ENCODE assay signal across 8 mouse cellular contexts in the genomic region with DNA sequence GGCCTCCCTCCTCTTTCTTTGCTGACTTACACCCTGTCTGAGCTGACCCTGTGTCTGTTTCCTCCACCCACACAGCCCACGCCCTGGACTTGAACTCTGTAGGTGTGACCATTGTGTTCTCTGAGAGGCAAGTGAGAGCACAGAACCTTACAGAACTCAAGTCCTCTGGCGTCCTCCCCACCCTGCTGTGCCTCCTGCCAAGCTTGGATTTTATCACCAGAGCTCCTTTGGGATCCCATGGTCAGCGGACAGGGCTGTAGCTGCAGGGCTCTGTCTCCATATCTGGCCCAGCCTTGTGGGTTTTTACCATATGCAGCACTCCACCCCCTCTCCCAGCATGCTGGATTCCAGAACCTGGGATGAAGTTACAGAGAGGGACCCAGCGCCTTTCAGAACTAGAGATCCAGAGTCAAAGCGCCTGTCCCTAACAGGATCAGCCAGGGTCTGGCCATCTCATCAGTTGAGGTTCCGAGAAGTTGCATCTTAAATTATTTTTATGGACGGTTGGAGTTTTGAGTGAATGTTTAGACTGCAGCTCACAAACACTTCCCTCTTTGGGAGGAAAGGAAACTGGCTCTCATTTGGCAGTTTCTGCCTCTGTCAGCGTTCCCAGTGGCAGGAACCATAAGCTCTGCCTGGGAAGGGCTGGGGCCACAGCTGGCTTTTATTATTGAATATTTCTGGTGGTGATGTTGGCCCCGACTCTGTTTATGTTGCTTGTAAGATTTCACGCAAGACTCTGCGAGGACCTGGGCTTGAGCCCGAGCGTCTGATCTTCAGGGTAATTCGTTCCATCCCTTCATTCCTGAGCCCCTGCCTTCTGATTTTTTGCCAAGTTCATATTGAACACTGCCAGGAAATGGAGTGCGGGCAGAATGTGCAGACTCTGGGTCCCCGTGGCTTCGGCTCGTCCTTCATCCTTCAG.
DNase-seq lines count a peak whose midpoint lies in the region; ATAC-seq lines count a peak whose summit lies in the region.

No protein-coding gene starts in this region.

- no peaks in the 10 kb centered on the region for H3K36me3 ChIP-seq in embryonic facial prominence, embryonic 12.5 days
- no peaks in the 10 kb centered on the region for H3K36me3 ChIP-seq in heart, embryonic 11.5 days (ENCODE audit: control insufficient read depth, insufficient read depth, low read length)
- no peaks in the 10 kb centered on the region for H3K36me3 ChIP-seq in stomach, embryonic 14.5 days (ENCODE audit: control insufficient read depth, insufficient read depth, low read length)

- no peak overlapping the region for H3K9ac ChIP-seq in embryonic facial prominence, embryonic 12.5 days
- 0 out of 2 replicates have a peak overlapping the region, but pooled peaks have one; percentile 22 for H3K9ac ChIP-seq in heart, embryonic 11.5 days (ENCODE audit: low read depth, low read length)
- no peak overlapping the region; the same call in 1 of the 2 replicates for H3K9ac ChIP-seq in stomach, embryonic 14.5 days (replicated peaks; ENCODE audit: low read depth, low read length)

- H3K9me3 ChIP-seq in embryonic facial prominence, embryonic 12.5 days, result no peaks in the 10 kb centered on the region
- no peaks in the 10 kb centered on the region for H3K9me3 ChIP-seq in heart, embryonic 11.5 days (replicated peaks; ENCODE audit: control insufficient read depth, low read length)
- H3K9me3 ChIP-seq in stomach, embryonic 14.5 days (ENCODE audit: control insufficient read depth, low read depth, low read length), result no peaks in the 10 kb centered on the region

- peak overlapping the region; percentile 27 for H3K4me2 ChIP-seq in embryonic facial prominence, embryonic 12.5 days (replicated peaks)
- peak overlapping the region; percentile 8; the same call in 1 of the 2 replicates for H3K4me2 ChIP-seq in heart, embryonic 11.5 days
- no peak overlapping the region; the same call in 1 of the 2 replicates for H3K4me2 ChIP-seq in stomach, embryonic 14.5 days (replicated peaks; ENCODE audit: low read depth, low read length)

- no peaks in the 10 kb centered on the region for H3K27me3 ChIP-seq in embryonic facial prominence, embryonic 12.5 days
- H3K27me3 ChIP-seq in heart, embryonic 11.5 days (ENCODE audit: control insufficient read depth, insufficient read depth, low read length), result no peaks in the 10 kb centered on the region
- H3K27me3 ChIP-seq in stomach, embryonic 14.5 days (ENCODE audit: control insufficient read depth, insufficient read depth, low read length), result no peaks in the 10 kb centered on the region

- peak; percentile 34 to 79 for DNase-seq in left cerebral cortex, postnatal 10 days (ENCODE audit: extremely low spot score in 1 of 2, low spot score in 2 of 2)
- no peak for DNase-seq in left cerebral cortex, adult 8-10 months (ENCODE audit: low spot score in 2 of 2)
- DNase-seq in kidney, adult 9 months, result peak; percentile 48
- DNase-seq in lung, postnatal 10 days, result peak; percentile 90
- no peak for DNase-seq in cerebellum, postnatal 36 days

- intact Hi-C loops in left cerebral cortex, postnatal 10 days (cut with DNase I), result loop anchor here (10.0 kb wide), 1 partner anchor 193 kb away; no protein-coding TSS in a partner anchor

- WGBS in embryonic facial prominence, embryonic 12.5 days, result 19% methylated on average over 18 of the region's 18 CpGs
- WGBS in heart, embryonic 11.5 days (ENCODE audit: insufficient replicate concordance), result 42% methylated on average over 18 of the region's 18 CpGs
- 25% methylated on average over 18 of the region's 18 CpGs for WGBS in stomach, embryonic 14.5 days

- H3K27ac ChIP-seq in embryonic facial prominence, embryonic 12.5 days, result peak overlapping the region; percentile 97
- H3K27ac ChIP-seq in heart, embryonic 11.5 days (ENCODE audit: low read depth, low read length), result peak overlapping the region; percentile 68
- peak overlapping the region; percentile 94 for H3K27ac ChIP-seq in stomach, embryonic 14.5 days (ENCODE audit: low read length)

- peak; percentile 86 for ATAC-seq in embryonic facial prominence, embryonic 12.5 days (ENCODE audit: insufficient number of reproducible peaks, insufficient read depth, low FRiP score, low TSS enrichment)
- ATAC-seq in heart, embryonic 11.5 days (replicated peaks; ENCODE audit: insufficient number of reproducible peaks, low FRiP score, low TSS enrichment), result no peak
- peak; percentile 66; the same call in 1 of the 2 replicates for ATAC-seq in stomach, embryonic 14.5 days (ENCODE audit: insufficient number of reproducible peaks, insufficient read depth, low FRiP score, low read depth)

- H3K4me3 ChIP-seq in embryonic facial prominence, embryonic 12.5 days, result no peak overlapping the region
- H3K4me3 ChIP-seq in heart, embryonic 11.5 days (ENCODE audit: low read depth, low read length), result no peak overlapping the region
- H3K4me3 ChIP-seq in stomach, embryonic 14.5 days (ENCODE audit: low read depth, low read length), result no peak overlapping the region

- peaks cover 43% of the 10 kb centered on the region for H3K4me1 ChIP-seq in embryonic facial prominence, embryonic 12.5 days
- H3K4me1 ChIP-seq in heart, embryonic 11.5 days (ENCODE audit: control insufficient read depth, insufficient read depth, low read length), result peaks cover 16% of the 10 kb centered on the region
- H3K4me1 ChIP-seq in stomach, embryonic 14.5 days (ENCODE audit: control insufficient read depth, insufficient read depth, low read length), result peaks cover 24% of the 10 kb centered on the region

Comparison
In these comparisons a context has a peak if more than half of its experiments do, and no peak if none do; other contexts are left out.
1. DNase-seq: peak in left cerebral cortex, postnatal 10 days (2 of 2), kidney, adult 9 months (single experiment) and lung, postnatal 10 days (single experiment); none in left cerebral cortex, adult 8-10 months (0 of 2) and cerebellum, postnatal 36 days (0 of 2).
2. Peak in every context shown above with its lines, with median percentiles within 50 percentile points of each other: H3K27ac ChIP-seq.